Mouse (Mus musculus): ENCODE results near the gene Krtap28-10.
"Not testable (repeated sequence)": the region's sequence is repeated elsewhere in the genome, so short reads cannot be mapped to it uniquely, and the experiment has no call there.

Gene Krtap28-10

GRCm38 (mm10) chr1:83000306-83000705 lies 42.0 kb downstream of the Krtap28-10 start, which contains the start of gene Gm47959:
TSS of gene Gm47959 (plus strand) at chr1:83000548.
- peak; percentile 18; the same call in 1 of the 2 replicates for TF ChIP-seq CTCF (conservative IDR thresholded peaks at IDR 0.05; ENCODE audit: low read length)
- not testable (repeated sequence) for H3K4me1 ChIP-seq (replicated peaks; ENCODE audit: low read depth, low read length); H3K9me3 ChIP-seq (ENCODE audit: low read length); H3K36me3 ChIP-seq (ENCODE audit: insufficient read depth, low read length)
- Histone ChIP-seq H3K27me3 (ENCODE audit: insufficient read depth, low read length) (peaks cover 16% of the 10 kb centered on the region), H3K4me3 (replicated peaks; ENCODE audit: low read length) (peak within 1 kb of the TSS; percentile 55)

GRCm38 (mm10) chr1:82993947-82994346 lies 48.3 kb downstream of the Krtap28-10 start:
- Histone ChIP-seq H3K4me1 (replicated peaks; ENCODE audit: low read depth, low read length) (no peaks in the 10 kb centered on the region), H3K27me3 (ENCODE audit: insufficient read depth, low read length) (no peaks in the 10 kb centered on the region), H3K9me3 (ENCODE audit: low read length) (no peaks in the 10 kb centered on the region), H3K4me3 (replicated peaks; ENCODE audit: low read length) (no peak overlapping the region), H3K36me3 (ENCODE audit: insufficient read depth, low read length) (no peaks in the 10 kb centered on the region)
- TF ChIP-seq NANOG (IDR thresholded peaks at IDR 0.05; ENCODE audit: borderline replicate concordance, low read length) (no peak), CTCF (conservative IDR thresholded peaks at IDR 0.05; ENCODE audit: low read length) (no peak), POU5F1 (IDR thresholded peaks at IDR 0.05; ENCODE audit: borderline replicate concordance, low read length) (no peak)

GRCm38 (mm10) chr1:82992093-82992492 lies 50.2 kb downstream of the Krtap28-10 start:
- H3K4me3 ChIP-seq (replicated peaks; ENCODE audit: low read length), result no peak overlapping the region
- H3K4me1 ChIP-seq (replicated peaks; ENCODE audit: low read depth, low read length), result no peaks in the 10 kb centered on the region
- H3K36me3 ChIP-seq (ENCODE audit: insufficient read depth, low read length), result no peaks in the 10 kb centered on the region
- no peaks in the 10 kb centered on the region for H3K27me3 ChIP-seq (ENCODE audit: insufficient read depth, low read length)
- no peaks in the 10 kb centered on the region for H3K9me3 ChIP-seq (ENCODE audit: low read length)
- TF ChIP-seq CTCF (conservative IDR thresholded peaks at IDR 0.05; ENCODE audit: low read length) (no peak), NANOG (IDR thresholded peaks at IDR 0.05; ENCODE audit: borderline replicate concordance, low read length) (no peak), POU5F1 (IDR thresholded peaks at IDR 0.05; ENCODE audit: borderline replicate concordance, low read length) (no peak)

GRCm38 (mm10) chr1:82991596-82991995 lies 50.7 kb downstream of the Krtap28-10 start:
- H3K4me3 ChIP-seq (replicated peaks; ENCODE audit: low read length), result no peak overlapping the region
- H3K27me3 ChIP-seq (ENCODE audit: insufficient read depth, low read length), result no peaks in the 10 kb centered on the region
- no peaks in the 10 kb centered on the region for H3K9me3 ChIP-seq (ENCODE audit: low read length)
- no peaks in the 10 kb centered on the region for H3K4me1 ChIP-seq (replicated peaks; ENCODE audit: low read depth, low read length)
- no peaks in the 10 kb centered on the region for H3K36me3 ChIP-seq (ENCODE audit: insufficient read depth, low read length)
- TF ChIP-seq NANOG (IDR thresholded peaks at IDR 0.05; ENCODE audit: borderline replicate concordance, low read length) (no peak), POU5F1 (IDR thresholded peaks at IDR 0.05; ENCODE audit: borderline replicate concordance, low read length) (no peak), CTCF (conservative IDR thresholded peaks at IDR 0.05; ENCODE audit: low read length) (no peak)

All from E14TG2a.4 (cell line).